Mouse (Mus musculus): ENCODE data around the gene Elovl6.

Elovl6 gene

DNA sequence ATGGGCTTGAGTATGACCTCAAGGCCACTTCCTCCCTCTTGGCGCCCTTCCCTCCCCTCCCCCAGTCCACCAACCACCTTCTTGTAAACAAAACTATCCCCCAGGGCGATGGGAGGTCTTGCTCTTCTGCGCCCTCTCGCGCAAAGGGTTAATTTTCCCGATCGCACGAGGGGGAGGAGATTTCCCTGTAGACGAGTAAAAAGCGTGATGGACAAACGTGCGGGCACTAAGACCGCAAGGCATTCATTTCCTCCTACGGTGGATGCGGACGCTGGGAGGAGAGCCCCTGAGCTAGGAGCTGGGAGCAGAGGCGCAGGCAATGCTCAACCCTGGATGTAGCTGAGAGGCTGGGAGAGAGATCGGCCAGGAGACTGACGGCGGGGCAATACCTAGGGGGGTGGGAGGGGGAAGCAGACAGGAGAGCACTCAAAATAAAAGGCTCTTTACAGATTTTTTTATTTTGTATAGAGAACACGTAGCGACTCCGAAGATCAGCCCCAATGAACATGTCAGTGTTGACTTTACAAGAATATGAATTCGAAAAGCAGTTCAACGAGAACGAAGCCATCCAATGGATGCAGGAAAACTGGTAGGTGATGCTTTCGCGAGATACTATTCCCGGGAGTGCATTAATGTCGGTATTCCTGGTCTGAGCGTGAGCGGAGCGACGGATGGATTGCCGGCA, at the start of gene Elovl6:
Gene Elovl6 (plus strand): TSS at position 176 of the 685 bp plus-strand sequence.
- peak; percentile 71 to 87 for DNase-seq

DNA sequence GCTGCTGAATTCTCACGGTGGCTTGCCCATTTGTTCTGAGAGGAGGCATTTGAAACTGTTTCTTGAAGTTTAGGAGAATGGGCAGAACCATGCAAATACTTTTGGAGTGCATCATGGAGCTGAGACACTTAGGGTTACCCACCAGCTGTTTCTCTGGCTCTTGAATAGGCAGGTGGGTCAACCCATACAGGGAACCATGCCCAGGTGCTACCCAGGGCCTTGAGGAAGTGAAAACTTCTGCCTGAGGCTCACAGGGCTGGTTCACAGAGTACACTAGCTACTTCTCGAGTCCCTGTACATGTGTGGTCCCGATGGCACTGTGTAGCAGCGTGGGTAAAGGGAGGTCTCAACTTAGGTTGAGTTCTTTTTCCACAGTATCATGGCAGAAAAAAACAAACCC, 43.4 kb upstream of the Elovl6 start:
- DNase-seq, result no peak

DNA sequence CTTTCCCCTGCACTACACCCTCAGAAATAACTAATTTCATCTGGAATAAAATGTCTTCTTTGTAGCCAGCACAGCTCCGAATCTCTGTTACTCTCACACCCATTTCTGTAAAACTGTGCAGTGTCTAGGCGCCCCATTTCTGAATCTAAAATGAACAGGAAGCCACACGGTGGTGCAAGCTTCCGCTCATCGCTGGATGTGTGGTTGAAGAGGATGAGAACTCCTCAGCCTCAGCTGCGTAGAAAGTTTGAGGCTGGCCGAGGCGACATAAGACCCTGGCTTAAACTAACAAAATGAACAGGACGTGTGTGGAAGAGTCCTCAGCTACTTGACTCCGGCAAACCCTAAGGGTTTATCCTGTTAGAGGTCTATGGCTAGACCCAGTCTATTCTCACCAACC, 38.0 kb upstream of the Elovl6 start:
- DNase-seq, result no peak

DNA sequence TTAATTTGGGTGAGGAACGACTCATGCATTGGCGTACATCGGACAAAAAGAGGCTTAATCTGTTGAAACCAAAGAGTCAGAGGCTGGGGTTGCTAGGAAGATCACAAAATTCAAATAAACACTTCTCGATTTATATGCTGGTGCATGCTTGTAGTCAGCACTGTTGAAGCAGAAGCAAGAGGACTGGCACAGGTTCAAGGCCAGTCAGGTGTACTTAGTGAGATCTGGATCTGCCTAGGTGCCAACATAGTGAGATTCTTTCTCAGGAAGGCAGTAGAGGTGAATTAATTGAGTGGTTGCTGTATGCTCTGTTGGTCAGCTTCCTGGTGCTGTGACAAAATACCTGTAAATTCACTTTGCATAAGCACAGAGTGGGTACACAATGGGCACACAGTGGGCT, 37.4 kb upstream of the Elovl6 start:
- peak in 1 of 2 experiments; percentile 18 for DNase-seq

DNA sequence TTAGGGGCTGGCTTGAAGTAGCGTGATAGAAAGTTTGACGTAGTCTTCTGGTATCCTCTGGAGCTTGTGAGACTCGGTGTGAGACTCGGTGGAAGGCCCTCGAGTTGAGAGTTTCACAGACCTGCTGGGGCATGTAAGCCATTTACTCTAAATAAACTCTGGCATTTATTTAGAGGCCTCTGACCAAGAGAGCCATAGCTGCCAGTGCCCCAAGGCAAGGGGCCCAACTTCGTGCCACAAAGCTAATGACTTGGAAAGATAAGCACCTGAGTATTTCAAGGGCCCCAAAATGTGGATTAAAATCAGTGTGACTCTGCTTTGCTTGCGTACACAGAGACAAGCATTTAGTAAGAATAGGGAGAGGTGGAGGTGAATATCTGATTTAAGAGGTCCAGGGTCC, 28.4 kb upstream of the Elovl6 start:
- DNase-seq, result peak; percentile 66 to 80

DNA sequence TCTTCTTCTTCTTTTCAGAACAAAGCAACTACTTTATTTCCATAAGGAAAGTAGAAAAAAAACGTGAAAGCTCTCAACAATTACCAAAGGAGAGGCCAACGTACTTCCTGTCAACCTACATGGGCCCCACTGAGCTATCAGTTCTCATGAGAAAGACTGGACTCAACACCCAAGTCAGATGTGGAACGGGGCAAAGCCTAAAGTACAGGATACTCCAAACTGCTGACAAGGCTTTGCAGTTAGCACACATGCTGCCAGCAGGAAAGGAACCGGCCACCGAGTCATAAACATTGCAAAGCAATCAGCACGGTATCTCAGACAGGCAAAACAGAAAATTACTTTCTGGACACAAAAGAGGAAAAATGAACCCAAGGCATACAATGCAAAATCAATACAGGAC, 27.2 kb upstream of the Elovl6 start:
- peak; percentile 35 to 40 for DNase-seq

DNA sequence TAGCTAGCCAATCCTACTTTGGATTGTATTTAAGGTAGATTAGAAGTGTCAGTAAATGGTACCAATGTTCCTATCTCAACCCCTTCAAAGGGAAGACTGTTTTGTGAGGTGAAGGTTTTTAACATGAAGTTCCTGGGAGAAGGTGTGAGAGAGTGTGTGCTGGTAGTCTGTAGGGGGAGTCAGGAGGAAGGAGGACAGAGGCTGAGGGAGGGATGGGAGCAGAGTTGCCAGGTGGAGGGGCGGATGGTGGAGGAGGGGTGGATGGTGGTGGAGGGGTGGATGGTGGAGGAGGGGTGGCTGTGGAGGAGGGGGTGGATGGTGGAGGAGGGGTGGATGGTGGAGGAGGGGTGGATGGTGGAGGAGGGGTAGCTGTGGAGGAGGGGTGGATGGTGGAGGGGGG, 24.4 kb upstream of the Elovl6 start:
- DNase-seq, result no peak

DNA sequence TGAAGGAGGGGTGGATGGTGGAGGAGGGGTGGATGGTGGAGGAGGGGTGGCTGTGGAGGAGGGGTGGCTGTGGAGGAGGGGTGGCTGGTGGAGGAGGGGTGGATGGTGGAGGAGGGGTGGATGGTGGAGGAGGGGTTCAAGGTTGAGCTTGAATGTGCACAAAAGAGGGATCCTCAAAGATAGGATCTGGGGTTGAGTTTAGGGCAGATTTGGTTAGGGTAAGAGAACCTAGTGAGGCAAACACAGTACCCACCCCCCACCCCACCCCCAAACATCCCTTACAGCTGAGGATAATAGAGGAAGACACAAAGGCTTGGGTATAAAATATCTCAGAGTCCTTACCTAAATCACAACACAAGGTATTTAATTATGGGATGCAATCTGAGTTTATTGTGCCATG, 23.6 kb upstream of the Elovl6 start:
- no peak for DNase-seq

DNA sequence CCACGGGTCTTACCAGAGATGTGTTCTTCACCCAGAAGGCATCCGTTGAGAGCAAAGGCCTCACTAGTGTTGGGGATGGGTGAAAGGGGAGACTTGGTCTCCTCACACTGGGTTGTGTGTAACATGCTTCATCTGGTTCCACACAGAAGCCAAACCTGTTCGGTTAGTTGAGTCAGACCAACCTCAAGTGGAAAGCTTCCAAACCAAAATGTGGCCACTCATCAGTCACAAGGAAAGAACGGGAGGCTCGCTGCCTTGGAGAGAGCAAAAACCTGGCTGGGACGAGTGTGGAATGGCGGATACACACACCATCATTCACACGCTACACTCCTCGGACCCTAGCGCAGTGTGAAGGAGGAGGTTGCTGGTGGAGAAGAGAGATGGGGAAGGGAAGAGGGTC, 22.4 kb upstream of the Elovl6 start:
- DNase-seq, result peak; percentile 45 to 70

DNA sequence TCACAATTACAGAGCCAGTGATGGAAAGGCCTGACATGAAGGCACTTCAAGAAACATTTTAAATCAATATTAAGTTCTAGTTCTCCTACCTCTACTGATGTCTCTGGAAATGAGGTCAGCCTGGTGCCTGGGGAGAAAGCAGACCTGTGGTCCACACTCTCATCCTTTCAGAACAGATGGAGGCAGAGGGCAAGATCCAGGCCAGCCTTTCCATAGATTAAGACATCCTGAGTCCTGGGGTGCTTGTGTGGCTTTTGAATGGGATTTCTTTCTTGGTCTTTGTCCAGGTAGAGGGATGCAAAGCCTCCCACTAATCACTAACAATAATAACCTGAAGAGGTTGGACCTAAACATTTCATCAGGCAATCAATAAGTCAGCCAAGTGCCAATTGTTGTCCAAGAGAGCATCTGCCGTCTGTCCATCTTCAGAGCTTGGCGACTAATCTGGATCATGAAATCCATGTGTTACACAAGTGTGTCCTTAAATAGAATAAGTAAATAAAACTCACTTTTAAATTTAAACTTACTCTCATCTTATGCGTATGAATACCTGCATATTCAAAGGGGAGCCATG, 16.2 kb upstream of the Elovl6 start:
- no peak for DNase-seq

DNA sequence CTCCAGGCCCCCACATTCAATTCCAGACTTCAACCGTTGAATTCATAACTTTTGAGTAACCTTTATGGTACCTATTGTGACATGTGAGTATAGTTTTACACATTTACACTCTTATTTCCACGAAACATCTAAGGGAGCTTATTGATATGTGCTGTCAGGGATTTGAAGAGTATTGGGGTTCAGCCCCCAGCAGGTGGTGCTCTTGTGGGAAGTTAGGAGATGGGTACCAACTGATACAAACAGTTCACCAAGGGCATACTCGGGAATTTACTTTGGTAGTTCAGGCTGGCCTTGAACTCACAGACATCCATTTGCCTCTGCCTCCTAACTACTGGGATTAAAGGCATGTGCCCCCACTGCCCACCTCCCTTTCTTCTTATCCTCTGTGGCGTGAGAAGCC, 11.7 kb upstream of the Elovl6 start:
- peak in 1 of 2 experiments; percentile 37 for DNase-seq

DNA sequence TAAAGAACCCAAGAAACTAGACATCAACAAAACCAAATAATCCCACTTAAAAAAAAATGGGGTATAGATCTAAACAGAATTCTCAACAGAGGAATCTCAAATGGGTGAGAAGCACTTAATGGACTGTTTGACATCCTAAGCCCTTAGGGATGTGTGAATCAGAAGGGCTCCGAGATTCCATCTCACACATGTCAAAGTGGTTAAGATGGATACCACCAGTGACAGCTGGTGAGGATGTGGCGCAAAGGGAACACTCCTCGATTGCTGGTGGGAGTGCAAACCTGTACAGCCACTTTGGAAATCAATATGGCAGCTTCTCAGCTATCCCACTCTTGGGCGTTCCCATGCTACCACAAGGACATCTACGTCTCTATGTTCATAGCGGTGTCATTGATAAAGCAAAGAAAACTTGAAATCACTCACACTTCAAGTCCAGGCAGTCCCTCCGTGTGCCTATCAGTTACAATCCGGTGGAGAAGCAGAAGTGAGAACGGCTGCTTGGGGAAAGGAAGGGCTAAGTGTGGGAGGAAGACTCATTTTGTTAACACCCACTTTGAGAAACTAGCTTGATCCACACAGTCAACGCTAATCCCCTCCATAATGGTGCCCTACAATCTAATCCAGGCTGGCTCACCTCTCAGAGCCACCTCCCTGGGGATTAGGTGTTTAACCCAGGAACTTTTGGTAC, 8.6 kb upstream of the Elovl6 start:
- DNase-seq, result no peak

DNA sequence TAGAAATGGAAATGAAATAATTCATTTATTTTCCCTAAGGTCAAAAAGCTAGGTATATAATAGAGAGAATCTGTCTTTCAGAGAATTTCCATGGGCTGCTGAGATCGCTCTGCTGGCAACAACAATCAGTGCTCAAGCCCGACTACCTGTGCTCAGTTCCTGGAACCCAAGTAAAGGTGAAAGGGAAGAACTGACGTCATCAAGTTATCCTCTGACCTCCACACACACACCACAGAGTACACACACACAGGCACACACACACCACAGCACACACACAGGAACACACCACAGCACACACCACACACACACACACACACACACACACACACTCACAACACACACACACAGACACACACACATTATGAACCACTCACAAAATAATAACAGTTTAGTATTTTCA, 5.1 kb upstream of the Elovl6 start:
- DNase-seq, result no peak

DNA sequence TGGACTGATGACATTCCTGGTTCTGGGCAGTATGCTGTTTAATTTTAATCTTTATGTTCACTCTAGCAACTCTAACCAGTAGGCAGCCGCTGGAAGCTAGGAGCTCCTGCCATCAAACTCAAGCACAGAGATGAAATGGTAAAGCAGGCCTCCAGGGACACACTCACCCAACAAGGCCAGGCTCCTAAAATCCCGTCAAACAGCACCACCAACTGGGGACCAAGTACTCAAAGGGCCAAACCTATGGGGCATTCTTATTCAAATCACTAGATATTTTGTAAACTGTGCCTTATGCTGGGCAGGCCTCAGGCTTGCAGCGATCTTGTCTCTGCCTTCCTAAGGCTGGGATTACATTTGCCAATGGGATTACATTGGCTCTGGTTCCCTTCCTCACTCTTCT, 2.8 kb upstream of the Elovl6 start:
- DNase-seq, result peak in 1 of 2 experiments; percentile 53

DNA sequence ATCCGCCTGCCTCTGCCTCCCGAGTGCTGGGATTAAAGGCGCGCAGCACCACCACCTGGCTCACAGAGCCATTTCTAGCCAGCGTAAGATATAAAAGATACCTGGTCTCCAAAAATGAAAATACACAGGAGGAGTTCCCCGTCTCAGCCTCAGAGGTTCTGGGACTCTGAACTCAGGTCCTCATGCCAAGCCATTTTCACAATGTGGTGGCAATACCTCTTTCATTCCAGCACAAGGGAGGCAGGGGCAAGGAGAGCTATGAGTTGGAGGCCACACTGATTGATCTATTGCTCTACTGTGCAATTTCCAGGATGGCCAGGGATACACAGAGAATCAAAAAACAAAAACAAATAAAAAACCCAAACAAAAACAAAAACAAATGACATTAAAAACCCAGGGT, 1.7 kb upstream of the Elovl6 start:
- no peak for DNase-seq

DNA sequence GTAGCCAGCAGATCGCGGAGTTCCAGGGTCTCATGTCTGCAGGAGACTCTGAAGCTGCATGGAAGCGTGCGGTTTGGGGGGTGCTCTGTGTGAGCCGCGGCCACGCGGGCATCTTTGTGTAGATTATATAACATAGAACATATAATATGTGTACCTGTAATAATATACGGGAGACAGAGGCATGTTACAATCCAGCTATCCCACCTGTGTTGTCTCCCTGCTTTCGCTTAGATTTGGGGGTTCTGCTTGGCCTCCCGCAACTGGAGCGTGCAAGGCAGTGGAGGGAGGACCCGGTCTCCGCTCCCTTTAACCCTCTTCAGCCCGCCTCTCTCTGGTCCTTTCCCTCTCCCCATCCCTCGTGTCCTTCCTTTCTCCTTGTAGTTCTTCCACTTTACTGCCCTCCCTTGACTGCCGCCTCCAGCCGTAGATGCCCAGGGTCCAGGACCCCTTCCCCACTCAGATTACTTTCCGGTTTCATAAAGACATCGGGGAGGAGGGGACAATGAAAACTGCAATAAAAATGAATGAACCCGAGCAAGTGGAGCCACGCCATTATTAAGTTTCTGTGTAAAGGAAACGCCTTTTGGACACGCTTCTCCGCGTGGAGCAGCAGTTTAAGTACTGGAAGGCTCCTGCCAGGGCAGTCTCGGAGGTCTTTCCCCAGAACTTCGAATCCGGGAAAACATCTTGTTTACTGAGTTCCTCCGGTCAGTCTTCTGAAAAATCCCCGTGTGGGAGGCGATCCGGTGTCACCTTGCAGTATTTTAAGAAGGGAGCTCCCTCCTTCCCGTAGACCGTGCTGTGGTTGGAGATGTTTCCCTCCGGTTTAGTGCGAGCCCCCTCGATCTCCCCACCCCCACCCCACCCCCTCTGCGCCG, 949 bp downstream of the Elovl6 start:
- DNase-seq, result peak in 1 of 2 experiments; percentile 52

DNA sequence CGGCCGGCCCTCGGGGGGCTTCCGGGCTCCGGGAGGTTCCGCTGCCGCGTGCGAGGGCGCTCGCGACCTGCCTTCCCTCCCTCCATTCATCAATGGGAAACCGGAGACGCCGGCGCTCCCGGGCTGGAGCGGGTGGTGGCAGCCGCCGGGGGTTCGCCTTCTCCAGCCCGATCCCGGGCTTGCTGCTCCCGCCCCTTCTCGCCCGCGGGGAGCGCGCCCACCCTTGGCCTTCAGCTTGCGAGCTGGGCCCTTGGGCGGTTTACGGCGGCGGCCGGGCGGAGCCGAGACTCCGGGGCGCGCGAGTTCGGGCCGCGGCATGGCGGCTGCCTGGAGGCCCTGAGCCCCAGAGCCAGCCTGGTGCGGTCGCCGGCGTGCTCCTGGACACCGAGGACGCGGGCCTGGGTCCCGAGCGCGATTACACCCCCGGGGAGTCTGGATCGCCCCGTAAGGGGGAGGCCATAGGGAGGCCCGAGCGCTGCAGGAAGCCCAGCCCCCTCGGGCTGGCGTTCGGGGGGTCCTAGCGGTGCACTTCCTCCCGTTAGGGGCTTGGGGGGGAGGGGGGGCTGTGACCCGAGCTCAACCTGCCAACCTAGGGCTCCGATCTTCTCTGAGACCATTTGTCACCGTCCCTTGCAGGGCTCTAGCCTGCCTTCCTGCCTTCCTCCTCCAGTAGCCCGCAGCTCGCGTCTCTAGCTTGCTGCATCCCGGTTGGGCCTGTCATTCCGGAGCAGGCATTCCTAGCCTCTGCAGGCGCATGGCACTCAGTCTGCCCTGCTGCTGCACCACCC, 1.8 kb downstream of the Elovl6 start:
- DNase-seq, result peak; percentile 70 to 86

DNA sequence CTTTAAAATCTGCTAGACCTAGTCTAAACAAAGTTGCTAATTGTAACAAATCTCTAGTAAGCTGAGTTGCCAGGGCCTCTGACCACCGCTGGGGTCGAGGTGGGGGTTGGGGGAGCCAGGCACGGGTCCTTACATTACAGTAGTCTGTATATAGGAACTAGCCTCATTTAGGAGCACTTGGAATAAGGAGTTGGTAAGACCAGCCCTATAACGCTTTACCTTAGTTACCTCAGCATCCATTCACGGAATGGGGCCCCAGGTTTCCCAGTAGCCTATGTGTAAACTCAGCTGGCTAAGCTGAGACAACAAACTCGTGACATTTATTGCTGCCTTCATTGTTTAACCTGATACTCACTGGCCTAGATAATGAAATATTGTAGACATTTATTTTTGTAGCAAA, 3.3 kb downstream of the Elovl6 start:
- no peak for DNase-seq

DNA sequence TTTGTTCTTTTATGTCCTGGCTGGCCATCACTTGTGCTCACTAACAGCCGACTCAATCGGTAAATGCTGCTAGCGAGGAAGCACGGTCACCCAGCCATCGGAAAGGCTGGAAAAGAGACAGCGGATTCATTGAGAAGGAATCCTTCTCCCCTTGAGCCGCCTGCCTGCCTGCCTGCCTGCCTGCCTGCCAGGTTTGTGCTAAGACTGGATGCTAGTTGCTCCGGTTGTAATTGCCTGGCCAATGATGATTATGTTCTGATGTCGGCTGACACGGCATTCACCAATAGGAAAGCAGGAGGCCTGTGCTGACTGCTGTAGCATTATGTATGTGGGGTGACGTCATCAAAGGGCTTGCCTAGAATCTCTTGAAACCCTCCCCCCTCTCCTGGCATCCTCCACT, 4.0 kb downstream of the Elovl6 start:
- DNase-seq, result peak; percentile 88 to 94

DNA sequence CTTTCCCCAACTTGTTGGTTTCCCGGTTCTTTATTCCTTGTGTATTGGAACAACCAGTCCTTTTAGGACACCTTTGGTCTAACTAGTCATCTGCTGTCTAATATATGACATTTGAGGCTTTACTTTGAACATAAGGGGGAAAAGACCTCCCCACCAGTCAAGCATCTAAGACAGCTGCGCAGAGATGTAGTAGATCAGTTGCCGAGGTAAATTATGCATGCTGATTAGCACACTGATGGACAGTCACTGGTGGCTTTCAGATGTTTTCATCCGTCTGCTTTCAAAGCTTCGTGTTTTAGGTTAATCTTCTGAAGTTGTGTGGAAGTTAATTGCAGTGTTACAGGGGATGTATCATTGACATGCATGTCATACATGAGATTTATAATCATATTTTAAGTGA, 5.8 kb downstream of the Elovl6 start:
- DNase-seq, result no peak

DNA sequence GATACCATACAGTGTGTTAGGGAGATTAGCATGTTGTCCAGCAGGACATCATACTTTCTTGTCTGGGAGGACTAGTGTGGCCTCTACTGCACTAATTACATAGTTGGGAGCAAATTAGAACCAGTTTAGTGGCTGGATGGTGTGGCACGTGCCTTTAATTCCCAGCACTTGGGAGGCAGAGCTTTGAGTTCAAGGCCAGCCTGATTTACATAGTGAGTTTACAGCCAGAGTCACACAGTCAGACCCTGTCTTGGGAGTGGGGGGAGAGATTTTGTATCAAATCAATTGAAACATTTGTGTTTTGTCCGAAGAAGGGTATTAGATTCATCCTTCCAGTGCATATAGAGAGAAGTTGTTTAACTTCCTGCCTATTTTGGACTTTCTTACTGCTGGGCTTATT, 8.7 kb downstream of the Elovl6 start:
- DNase-seq, result no peak

DNA sequence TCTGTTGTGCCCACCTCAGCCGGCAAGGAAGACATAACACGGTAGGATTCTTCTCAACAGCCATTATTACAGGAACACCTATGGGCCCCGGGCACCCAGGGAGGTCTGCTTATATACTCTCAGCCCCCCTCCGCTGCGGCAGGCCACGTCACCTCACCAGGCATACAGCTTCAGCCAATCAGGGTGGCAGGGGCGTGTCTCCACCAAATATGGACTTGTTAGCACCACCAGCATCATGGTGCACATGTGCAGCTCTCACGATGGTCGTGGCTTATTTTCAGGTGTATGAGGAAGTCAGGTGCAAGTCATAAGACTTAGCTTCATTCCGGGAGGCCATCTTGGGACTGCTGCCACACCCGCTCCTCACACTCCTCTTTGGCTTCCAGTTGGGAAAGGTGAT, 9.3 kb downstream of the Elovl6 start:
- no peak for DNase-seq

DNA sequence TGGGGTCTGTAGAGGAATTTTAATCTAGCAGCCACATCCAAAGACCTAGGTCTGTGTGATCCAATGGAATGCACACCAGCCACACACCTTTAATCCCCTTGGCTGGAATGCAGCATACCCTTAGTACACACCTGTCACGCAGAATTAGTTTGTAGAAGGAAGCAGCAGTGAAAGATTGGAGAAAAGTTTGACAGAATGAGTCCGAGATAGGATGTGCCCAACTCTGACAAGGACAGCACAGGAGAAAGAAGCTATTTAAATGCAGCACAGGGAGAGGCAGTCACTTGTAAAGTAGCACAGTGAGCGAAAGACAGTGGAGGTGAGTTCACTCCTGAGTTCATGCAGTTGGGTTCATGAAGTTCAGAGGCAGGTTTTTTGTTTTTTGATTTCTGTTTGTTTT, 11.2 kb downstream of the Elovl6 start:
- DNase-seq, result no peak
